Mouse (Mus musculus) myocyte (in vitro differentiated cells): Measurements from ENCODE around the gene Fam168a.

Experiments
- MAX ChIP-seq: IDR thresholded peaks from one replicate; pipeline ENCODE4 v1.6.1; 2011; ENCODE audit warnings: low read depth, mild to moderate bottlenecking, control low read depth
- POLR2A ChIP-seq: IDR thresholded peaks from one replicate; pipeline ENCODE4 v1.6.1; 2011; ENCODE audit warnings: low read depth, mild to moderate bottlenecking, control low read depth, moderate library complexity; ENCODE audit not compliant: insufficient read length
- REST ChIP-seq: IDR thresholded peaks from one replicate; pipeline ENCODE4 v1.6.1; 2011; ENCODE audit warnings: mild to moderate bottlenecking, control low read depth, moderate library complexity; ENCODE audit not compliant: insufficient read depth, insufficient read length
- SRF ChIP-seq: IDR thresholded peaks from one replicate; pipeline ENCODE4 v1.6.1; 2011; ENCODE audit warnings: low read depth; ENCODE audit not compliant: control insufficient read depth, insufficient read length
- TCF12 ChIP-seq: IDR thresholded peaks from one replicate; pipeline ENCODE4 v1.6.1; 2011; ENCODE audit warnings: mild to moderate bottlenecking, control low read depth; ENCODE audit not compliant: poor library complexity, insufficient read depth, severe bottlenecking
- TCF3 ChIP-seq: IDR thresholded peaks from one replicate; pipeline ENCODE4 v1.6.1; 2011; ENCODE audit warnings: low read depth, control low read depth; ENCODE audit not compliant: insufficient read length
- USF1 ChIP-seq: IDR thresholded peaks from one replicate; pipeline ENCODE4 v1.6.1; 2011; ENCODE audit warnings: low read depth, mild to moderate bottlenecking, control low read depth, moderate library complexity

GRCm38 (mm10) chr7:100854861-100855260, 148.4 kb downstream of the Fam168a start:
- TF ChIP-seq POLR2A, result no peak
- TF ChIP-seq USF1, result no peak
- TF ChIP-seq REST, result no peak
- TF ChIP-seq TCF12, result no peak
- TF ChIP-seq TCF3, result no peak
- TF ChIP-seq SRF, result no peak
- no peak for TF ChIP-seq MAX
